Mouse (Mus musculus) liver, embryonic 14.5 days (tissue): ENCODE measurements at regions not wholly inside any gene's neighbourhood (a gene's known extent, or its start where the extent isn't known, plus 50 kb on each side); places are given as distances from the start of the nearest gene placed in this dataset.

Experiments used
- CTCF ChIP-seq: IDR thresholded peaks from 2 replicates; pipeline ENCODE4 v1.5.1; 2016; ENCODE audit warnings: antibody characterized with exemption, low read depth, control low read depth
- EP300 ChIP-seq: IDR thresholded peaks from 2 replicates; pipeline ENCODE4 v1.6.1; 2016; ENCODE audit warnings: antibody characterized with exemption, low read depth

GRCm38 (mm10) chr2:17860922-17861559, 129.8 kb upstream of the Nebl start:
- TF ChIP-seq CTCF (no peak), EP300 (no peak)
